Mouse (Mus musculus) erythroblast, embryonic 14.5 days (primary cell): Measurements from ENCODE around the gene Bicc1. TPM values are rescaled to one million over a fixed set of nuclear protein-coding genes. Genes with fewer than 3 reads are reported as not detected.

Experiments
- H3K27me3 ChIP-seq: 2 replicates; pipeline ENCODE4 v1.6.1; 2012; ENCODE audit warnings: inconsistent platforms; ENCODE audit not compliant: control insufficient read depth
- H3K36me3 ChIP-seq: 2 replicates; pipeline ENCODE4 v1.6.1; 2012; ENCODE audit warnings: mild to moderate bottlenecking, inconsistent platforms; ENCODE audit not compliant: control insufficient read depth
- H3K4me1 ChIP-seq: 2 replicates; pipeline ENCODE4 v1.6.1; 2012; ENCODE audit warnings: inconsistent platforms; ENCODE audit not compliant: control insufficient read depth
- H3K4me3 ChIP-seq: replicated peaks from 2 replicates; pipeline ENCODE3; 2012; ENCODE audit warnings: moderate library complexity, mild to moderate bottlenecking, inconsistent platforms
- H3K9me3 ChIP-seq: 2 replicates; pipeline ENCODE4 v1.6.1; 2012; ENCODE audit warnings: low read length, inconsistent platforms, mixed read lengths; ENCODE audit not compliant: control insufficient read depth
- GATA1 ChIP-seq: IDR thresholded peaks from 2 replicates; pipeline ENCODE4 v1.6.1; 2012; ENCODE audit warnings: low read length, inconsistent platforms, mixed read lengths
- TAL1 ChIP-seq: IDR thresholded peaks from 3 replicates; pipeline ENCODE4 v1.6.1; 2012; ENCODE audit warnings: low read length, inconsistent platforms, mixed read lengths
- polyA plus RNA-seq: library from polyadenylated mRNA; stranded (reverse); fragments of >175 nt; gene quantifications from 2 replicates; pipeline ENCODE4 v1.2.3, GENCODE M21; 2012

The Bicc1 gene
- polyA plus RNA-seq, 1 experiment = not detected

GRCm38 (mm10) chr10:71130261-71130660 is 29.2 kb downstream of the Bicc1 start:
- H3K36me3 ChIP-seq = no peaks in the 10 kb centered on the region

GRCm38 (mm10) chr10:71127951-71128331 is 31.6 kb downstream of the Bicc1 start:
- Histone ChIP-seq H3K4me3 (no peak overlapping the region), H3K36me3 (no peaks in the 10 kb centered on the region), H3K27me3 (no peaks in the 10 kb centered on the region), H3K9me3 (0 out of 2 replicates have a peak, but pooled peaks cover 5% of the 10 kb centered on the region), H3K4me1 (no peaks in the 10 kb centered on the region)
- no peak for TF ChIP-seq GATA1

More at GRCm38 (mm10) chr10:71130261-71130660, 29.2 kb downstream of the Bicc1 start:
- Histone ChIP-seq H3K27me3 (no peaks in the 10 kb centered on the region), H3K4me1 (no peaks in the 10 kb centered on the region), H3K4me3 (no peak overlapping the region), H3K9me3 (0 out of 2 replicates have a peak, but pooled peaks cover 2% of the 10 kb centered on the region)
- TF ChIP-seq TAL1 (no peak), GATA1 (no peak)

- H3K27me3 ChIP-seq = no peaks in the 10 kb centered on the region
- H3K36me3 ChIP-seq = no peaks in the 10 kb centered on the region
- TF ChIP-seq TAL1 (no peak), GATA1 (no peak)
- H3K9me3 ChIP-seq = 0 out of 2 replicates have a peak, but pooled peaks cover 5% of the 10 kb centered on the region
- H3K4me3 ChIP-seq = no peak overlapping the region
- no peaks in the 10 kb centered on the region for H3K4me1 ChIP-seq
These were observed 32.1 kb downstream of the Bicc1 start for GRCm38 (mm10) chr10:71127278-71127950.

GRCm38 (mm10) chr10:71123974-71124373 is 35.5 kb downstream of the Bicc1 start:
- no peak for TF ChIP-seq GATA1
- no peak for TF ChIP-seq TAL1
- no peaks in the 10 kb centered on the region for H3K4me1 ChIP-seq
- peaks cover 2% of the 10 kb centered on the region; the same call in 1 of the 2 replicates for H3K9me3 ChIP-seq
- H3K36me3 ChIP-seq = no peaks in the 10 kb centered on the region
- no peak overlapping the region for H3K4me3 ChIP-seq
- no peaks in the 10 kb centered on the region for H3K27me3 ChIP-seq

- H3K4me1 ChIP-seq = no peaks in the 10 kb centered on the region
- H3K36me3 ChIP-seq = no peaks in the 10 kb centered on the region
- TF ChIP-seq TAL1 = no peak
- no peak for TF ChIP-seq GATA1
- peaks cover 5% of the 10 kb centered on the region; the same call in 1 of the 2 replicates for H3K9me3 ChIP-seq
- no peaks in the 10 kb centered on the region for H3K27me3 ChIP-seq
- H3K4me3 ChIP-seq = no peak overlapping the region
These were observed 36.1 kb downstream of the Bicc1 start for GRCm38 (mm10) chr10:71123395-71123794.

GRCm38 (mm10) chr10:71122480-71122879 is 37.0 kb downstream of the Bicc1 start:
- TF ChIP-seq GATA1 = no peak
- TF ChIP-seq TAL1 = no peak
- no peaks in the 10 kb centered on the region for H3K4me1 ChIP-seq
- H3K9me3 ChIP-seq = peaks cover 5% of the 10 kb centered on the region; the same call in 1 of the 2 replicates
- H3K4me3 ChIP-seq = no peak overlapping the region
- H3K27me3 ChIP-seq = no peaks in the 10 kb centered on the region
- no peaks in the 10 kb centered on the region for H3K36me3 ChIP-seq

GRCm38 (mm10) chr10:71120769-71121165 is 38.7 kb downstream of the Bicc1 start:
- H3K27me3 ChIP-seq = no peaks in the 10 kb centered on the region
- H3K4me1 ChIP-seq = no peaks in the 10 kb centered on the region
- H3K4me3 ChIP-seq = no peak overlapping the region
- no peak for TF ChIP-seq GATA1
- no peak for TF ChIP-seq TAL1
- H3K9me3 ChIP-seq = peaks cover 5% of the 10 kb centered on the region; the same call in 1 of the 2 replicates
- H3K36me3 ChIP-seq = no peaks in the 10 kb centered on the region

- no peaks in the 10 kb centered on the region for H3K4me1 ChIP-seq
- no peak overlapping the region for H3K4me3 ChIP-seq
These were observed 39.3 kb downstream of the Bicc1 start for GRCm38 (mm10) chr10:71120121-71120768.

GRCm38 (mm10) chr10:71119120-71119847 is 40.2 kb downstream of the Bicc1 start:
- Histone ChIP-seq H3K4me3 (no peak overlapping the region), H3K9me3 (peaks cover 9% of the 10 kb centered on the region), H3K27me3 (no peaks in the 10 kb centered on the region), H3K36me3 (no peaks in the 10 kb centered on the region), H3K4me1 (no peaks in the 10 kb centered on the region)
- TF ChIP-seq GATA1 (no peak), TAL1 (no peak)

More at GRCm38 (mm10) chr10:71120121-71120768, 39.3 kb downstream of the Bicc1 start:
- no peak for TF ChIP-seq GATA1
- no peak for TF ChIP-seq TAL1
- Histone ChIP-seq H3K9me3 (peaks cover 6% of the 10 kb centered on the region; the same call in 1 of the 2 replicates), H3K36me3 (no peaks in the 10 kb centered on the region), H3K27me3 (no peaks in the 10 kb centered on the region)
